Mouse (Mus musculus) midbrain, embryonic 10.5 days (tissue): ENCODE measurements around the gene Olfr618. TPM values are rescaled to one million over a fixed set of nuclear protein-coding genes. Genes with fewer than 3 reads are reported as not detected.
"Not testable (repeated sequence)": the region's sequence is repeated elsewhere in the genome, so short reads cannot be mapped to it uniquely, and the experiment has no call there.

Experiments used
- DNase-seq: peaks from one replicate; pipeline ENCODE4 v3.0.0-alpha.2; 2017; ENCODE audit warnings: low spot score
- H3K27ac ChIP-seq: fragments of 300-500 bp; sonication (generic); replicated peaks from 2 replicates; pipeline ENCODE4 v1.5.1; 2016; ENCODE audit warnings: mild to moderate bottlenecking
- H3K27me3 ChIP-seq: fragments of 300-500 bp; sonication (generic); 2 replicates; pipeline ENCODE4 v1.6.1; 2016; ENCODE audit warnings: low read depth, mild to moderate bottlenecking; ENCODE audit not compliant: poor library complexity, severe bottlenecking
- H3K36me3 ChIP-seq: fragments of 300-500 bp; sonication (generic); 2 replicates; pipeline ENCODE4 v1.6.1; 2016; ENCODE audit warnings: mild to moderate bottlenecking, moderate library complexity
- H3K4me1 ChIP-seq: fragments of 300-500 bp; sonication (generic); 2 replicates; pipeline ENCODE4 v1.6.1; 2016
- H3K4me3 ChIP-seq: fragments of 300-500 bp; sonication (generic); 2 replicates; pipeline ENCODE4 v1.5.1; 2016; ENCODE audit warnings: mild to moderate bottlenecking, moderate library complexity
- H3K9me3 ChIP-seq: fragments of 300-500 bp; sonication (generic); replicated peaks from 2 replicates; pipeline ENCODE4 v1.6.1; 2016; ENCODE audit warnings: mild to moderate bottlenecking
- WGBS: fragments of 180-500 bp; shearing (Covaris S2); methylation state at CpG from one replicate; pipeline ENCODE4 v1.1.7; 2016; 5-methylcytosine and 5-hydroxymethylcytosine counted together
- polyA plus RNA-seq: library from polyadenylated mRNA; unstranded; fragments of >200 nt; fragmentation: Nextera tagmentation; extraction: Ambion mirVana; gene quantifications from 2 replicates; pipeline ENCODE4 v1.2.1, GENCODE M21; 2016

The Olfr618 gene
- not detected in 2 replicates for polyA plus RNA-seq

DNA sequence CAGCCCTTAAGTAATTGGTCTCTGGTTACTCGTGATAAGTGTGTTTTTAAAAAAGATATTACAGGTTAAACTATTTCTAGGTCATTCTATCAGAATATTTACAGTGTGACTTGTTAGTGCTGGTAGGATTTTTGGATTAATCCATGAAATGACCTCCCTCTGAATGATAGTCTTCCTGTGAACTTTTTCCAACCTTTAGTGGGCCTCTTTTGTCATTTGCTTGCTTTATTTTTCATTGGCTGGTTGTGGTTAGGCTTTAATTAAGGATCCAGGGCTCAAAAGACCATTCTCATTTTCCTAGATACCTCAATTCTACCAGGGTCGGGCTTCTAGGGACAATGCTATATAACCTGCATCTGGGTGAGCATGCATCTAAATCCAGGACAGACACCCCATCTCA, at the start of gene Olfr618:
Olfr618 (plus strand) TSS at position 301 of the 400 bp plus-strand sequence.
- Histone ChIP-seq H3K36me3 (no peaks in the 10 kb centered on the region), H3K4me1 (no peaks in the 10 kb centered on the region), H3K27me3 (no peaks in the 10 kb centered on the region), H3K27ac (no peak within 1 kb of the TSS), H3K4me3 (no peak within 1 kb of the TSS), H3K9me3 (no peaks in the 10 kb centered on the region)
- WGBS, result 71% methylated on average over 2 of the region's 2 CpGs
- DNase-seq, result no peak

DNA sequence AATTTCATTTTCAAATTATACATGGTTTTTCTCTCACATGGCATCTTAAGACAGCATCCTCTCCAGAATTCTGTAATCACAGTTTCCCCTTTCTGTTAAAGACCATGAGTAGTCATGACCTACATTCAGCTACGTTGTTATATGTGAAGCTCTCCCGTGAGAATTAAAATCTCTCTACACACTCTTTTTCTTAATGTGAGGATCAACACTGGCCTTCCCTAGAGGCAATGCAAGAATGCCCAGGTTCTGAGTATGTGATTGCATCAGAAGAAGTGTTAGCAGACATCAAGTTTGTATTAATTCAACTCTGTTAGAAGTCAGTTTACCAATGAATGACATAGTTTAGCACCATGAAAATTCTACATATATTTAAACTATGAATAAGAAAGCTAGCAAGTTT, 47.3 kb upstream of the Olfr618 start, which contains the start of gene Olfr612:
Olfr612 (minus strand) TSS at position 101 of the 400 bp plus-strand sequence.
- H3K36me3 ChIP-seq, H3K9me3 ChIP-seq, H3K4me3 ChIP-seq, H3K27me3 ChIP-seq, H3K4me1 ChIP-seq, DNase-seq, H3K27ac ChIP-seq: not testable (repeated sequence)
- WGBS, result 87% methylated on average over 2 of the region's 2 CpGs

DNA sequence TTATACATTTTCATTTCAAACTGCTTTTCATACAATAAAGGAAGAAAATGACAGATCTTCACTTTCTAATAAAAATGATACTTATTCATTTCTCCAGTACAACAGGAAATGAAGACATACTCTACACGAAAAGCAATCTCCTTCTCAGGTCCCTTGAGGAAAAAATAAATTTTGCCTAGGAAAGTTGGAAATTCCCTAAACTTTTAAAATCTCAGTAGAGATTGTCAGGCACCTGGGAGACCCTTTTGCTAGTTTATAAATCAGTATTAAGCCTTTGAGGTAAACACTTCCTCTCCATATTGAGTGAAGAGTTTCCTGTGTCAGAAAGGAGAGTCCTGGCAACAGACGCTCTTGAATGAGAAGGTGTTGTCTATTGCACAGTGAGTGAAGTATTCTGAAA, 42.1 kb upstream of the Olfr618 start, which contains the start of gene Olfr613:
Olfr613 (plus strand) TSS at position 301 of the 400 bp plus-strand sequence.
- WGBS, result 83% methylated on average over 2 of the region's 2 CpGs
- H3K4me1 ChIP-seq, result no peaks in the 10 kb centered on the region
- H3K4me3 ChIP-seq, result no peak within 1 kb of the TSS

DNA sequence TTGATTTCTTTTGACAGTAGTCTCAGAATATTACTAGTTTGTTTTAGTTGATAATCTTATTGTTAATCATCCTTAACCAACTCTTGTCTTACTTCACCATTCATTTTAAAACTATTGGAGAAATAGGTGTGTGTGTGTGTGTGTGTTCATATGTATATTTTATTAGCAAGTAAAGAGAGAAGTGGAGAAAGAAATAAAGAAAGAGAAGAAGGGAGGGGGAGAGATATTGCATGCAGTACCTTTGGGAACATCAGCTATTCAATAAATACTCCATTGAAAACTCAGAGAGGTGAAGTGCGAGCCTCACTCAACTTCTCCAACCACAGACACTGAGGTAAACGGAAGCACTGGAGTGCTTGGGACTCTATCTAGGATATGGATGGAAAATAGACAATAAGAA, 34.1 kb upstream of the Olfr618 start, which contains the start of gene Olfr615:
Olfr615 (plus strand) TSS at position 301 of the 400 bp plus-strand sequence.
- H3K9me3 ChIP-seq, result no peaks in the 10 kb centered on the region
- H3K36me3 ChIP-seq, result no peaks in the 10 kb centered on the region
- H3K27me3 ChIP-seq, result no peaks in the 10 kb centered on the region
- H3K4me1 ChIP-seq, result no peaks in the 10 kb centered on the region
- no peak for DNase-seq
- WGBS, result 93% methylated on average over 2 of the region's 2 CpGs
- no peak within 1 kb of the TSS for H3K4me3 ChIP-seq
- H3K27ac ChIP-seq, result no peak within 1 kb of the TSS

More for the DNA sequence above, 42.1 kb upstream of the Olfr618 start, which contains the start of gene Olfr613:
- H3K27ac ChIP-seq, result no peak within 1 kb of the TSS
- no peak for DNase-seq
- no peaks in the 10 kb centered on the region for H3K27me3 ChIP-seq
- no peaks in the 10 kb centered on the region for H3K9me3 ChIP-seq
- no peaks in the 10 kb centered on the region for H3K36me3 ChIP-seq

DNA sequence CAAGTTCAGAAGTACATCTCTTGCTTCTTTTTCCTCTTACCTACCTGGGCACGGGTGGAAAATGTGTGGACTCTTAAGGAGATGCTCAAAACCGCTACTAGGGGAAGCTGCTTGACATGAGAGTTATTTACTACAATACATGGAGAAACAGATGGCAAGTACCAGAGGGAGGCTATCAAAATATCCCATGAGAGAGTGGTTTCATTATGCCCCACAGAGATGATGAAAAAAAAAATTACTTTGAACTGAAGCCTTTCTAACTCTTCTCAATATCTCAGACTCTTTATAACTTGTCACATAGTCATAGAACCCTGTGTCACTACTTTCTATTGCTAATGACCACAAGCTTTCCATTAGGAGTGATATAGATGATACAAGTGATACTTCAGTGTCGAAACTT, 20.9 kb upstream of the Olfr618 start, which contains the start of gene Olfr616:
Olfr616 (minus strand) TSS at position 101 of the 400 bp plus-strand sequence.
- Histone ChIP-seq H3K9me3 (no peaks in the 10 kb centered on the region), H3K27me3 (no peaks in the 10 kb centered on the region), H3K4me1 (no peaks in the 10 kb centered on the region), H3K27ac (no peak within 1 kb of the TSS), H3K4me3 (no peak within 1 kb of the TSS), H3K36me3 (no peaks in the 10 kb centered on the region)
- DNase-seq, result no peak
- WGBS, result 79% methylated on average over 3 of the region's 3 CpGs

DNA sequence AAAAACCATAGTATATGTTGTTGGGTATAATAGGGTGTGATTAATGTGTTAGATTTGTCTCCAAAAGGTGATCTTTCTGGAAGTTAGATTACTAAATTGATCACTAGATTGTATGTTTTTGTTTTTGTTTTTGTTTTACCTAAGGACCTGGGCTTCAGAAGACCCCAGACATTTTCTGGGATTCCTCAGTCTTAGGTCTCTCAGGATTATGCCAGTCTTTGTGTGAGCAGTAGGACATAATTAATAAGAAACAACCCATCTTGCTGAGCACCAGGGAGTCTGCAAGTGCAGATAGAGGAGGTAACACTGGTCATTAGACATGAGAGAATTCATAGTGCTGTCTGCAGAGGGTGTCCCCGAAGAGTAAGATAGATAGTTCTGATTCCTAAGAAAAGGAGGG, 17.1 kb upstream of the Olfr618 start, which contains the start of gene Olfr617:
Olfr617 (plus strand) TSS at position 301 of the 400 bp plus-strand sequence.
- Histone ChIP-seq H3K27me3 (no peaks in the 10 kb centered on the region), H3K27ac (no peak within 1 kb of the TSS), H3K4me1 (no peaks in the 10 kb centered on the region), H3K9me3 (no peaks in the 10 kb centered on the region), H3K36me3 (no peaks in the 10 kb centered on the region), H3K4me3 (no peak within 1 kb of the TSS)
- no peak for DNase-seq
- WGBS, result 97% methylated on average over 1 of the region's 1 CpGs

DNA sequence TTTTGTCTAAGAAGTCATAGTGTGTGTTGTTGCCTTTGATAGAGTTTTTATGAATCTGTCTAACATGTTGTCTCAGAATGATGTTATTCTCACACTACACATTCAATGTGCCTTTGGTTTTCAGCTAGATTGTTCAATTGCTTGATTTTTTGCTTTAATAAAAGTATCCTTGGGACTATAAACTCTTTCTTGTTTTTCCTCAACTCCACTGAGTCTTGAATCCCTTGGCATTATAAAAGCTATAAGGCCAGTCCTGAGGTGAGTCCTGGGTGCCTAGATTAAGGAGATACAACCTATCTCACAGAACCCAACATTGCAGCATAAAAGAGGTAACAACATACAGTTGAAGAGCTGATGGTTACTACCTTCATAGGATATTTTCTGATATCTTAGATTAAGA, 10.4 kb downstream of the Olfr618 start, which contains the start of gene Olfr619:
Olfr619 (plus strand) TSS at position 301 of the 400 bp plus-strand sequence.
- Histone ChIP-seq H3K27ac (no peak within 1 kb of the TSS), H3K27me3 (no peaks in the 10 kb centered on the region), H3K4me1 (no peaks in the 10 kb centered on the region), H3K9me3 (no peaks in the 10 kb centered on the region), H3K4me3 (no peak within 1 kb of the TSS), H3K36me3 (no peaks in the 10 kb centered on the region)
- no peak for DNase-seq

DNA sequence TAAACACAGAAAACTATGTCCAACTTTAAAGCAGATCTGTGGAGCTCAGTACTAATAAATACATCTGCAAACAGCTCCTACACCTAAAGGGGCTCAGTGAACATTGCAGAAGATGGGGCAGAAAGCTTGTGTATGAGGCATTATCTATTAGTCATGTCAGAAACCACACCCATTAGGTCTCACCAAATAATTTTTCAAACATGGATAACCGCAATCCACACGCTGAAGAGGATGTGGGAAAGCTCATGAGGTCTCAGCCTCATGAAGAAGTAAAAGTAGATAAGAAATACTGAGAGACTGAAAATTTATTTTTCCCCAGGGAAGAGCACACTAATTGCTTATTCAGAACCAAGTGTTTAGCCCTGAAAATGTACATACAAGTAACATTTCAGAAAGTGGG, 17.5 kb downstream of the Olfr618 start:
- no peak overlapping the region for H3K4me3 ChIP-seq
- no peaks in the 10 kb centered on the region for H3K4me1 ChIP-seq
- no peaks in the 10 kb centered on the region for H3K9me3 ChIP-seq
- H3K27ac ChIP-seq, result no peak overlapping the region
- 87% methylated on average over 2 of the region's 2 CpGs for WGBS
- H3K36me3 ChIP-seq, result no peaks in the 10 kb centered on the region
- no peaks in the 10 kb centered on the region for H3K27me3 ChIP-seq
- DNase-seq, result no peak

DNA sequence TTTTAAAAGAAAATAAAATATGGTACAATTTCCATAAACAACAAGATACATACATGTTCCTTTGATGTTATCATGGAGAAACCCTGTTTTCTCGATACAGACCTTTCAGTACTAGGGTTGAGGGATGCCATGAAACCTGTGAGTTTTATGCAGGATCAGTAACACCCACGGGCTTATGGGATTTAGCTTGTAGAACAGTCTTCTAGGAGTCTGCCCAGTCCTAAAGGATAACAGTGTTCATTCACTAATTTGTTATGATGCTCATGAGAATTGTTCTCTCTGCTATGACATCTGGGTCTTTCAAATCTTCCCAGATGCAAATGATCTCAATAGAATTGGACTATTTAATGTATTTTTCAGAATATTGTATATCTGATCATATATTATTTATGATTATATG, 22.5 kb downstream of the Olfr618 start, which contains the start of gene Olfr620:
Olfr620 (minus strand) TSS at position 101 of the 400 bp plus-strand sequence.
- Histone ChIP-seq H3K27ac (no peak within 1 kb of the TSS), H3K27me3 (no peaks in the 10 kb centered on the region), H3K4me3 (no peak within 1 kb of the TSS), H3K36me3 (no peaks in the 10 kb centered on the region), H3K4me1 (no peaks in the 10 kb centered on the region), H3K9me3 (no peaks in the 10 kb centered on the region)
- 76% methylated on average over 2 of the region's 2 CpGs for WGBS
- DNase-seq, result no peak

DNA sequence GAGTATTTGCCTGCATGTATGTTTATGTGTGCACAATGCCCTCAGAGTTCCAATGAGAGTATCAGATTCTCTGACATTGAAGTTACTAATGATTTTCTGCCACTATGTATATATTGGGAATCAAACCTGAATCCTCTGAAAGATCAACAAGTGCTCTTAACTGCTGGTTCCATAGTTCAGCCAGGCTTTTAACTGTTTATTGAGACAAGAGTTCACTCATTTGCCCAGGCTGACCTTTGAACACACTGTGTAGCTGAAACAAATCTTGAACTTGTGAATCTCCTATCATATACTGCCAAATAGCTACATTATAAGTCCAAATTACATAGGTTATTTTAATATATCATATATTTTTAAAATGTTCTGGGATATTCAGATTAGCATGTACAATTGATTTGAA, 46.9 kb downstream of the Olfr618 start:
- no peaks in the 10 kb centered on the region for H3K36me3 ChIP-seq
- no peaks in the 10 kb centered on the region for H3K27me3 ChIP-seq
- no peak for DNase-seq
- no peaks in the 10 kb centered on the region for H3K4me1 ChIP-seq
- H3K4me3 ChIP-seq, result no peak overlapping the region
- no peak overlapping the region for H3K27ac ChIP-seq
- H3K9me3 ChIP-seq, result no peaks in the 10 kb centered on the region

DNA sequence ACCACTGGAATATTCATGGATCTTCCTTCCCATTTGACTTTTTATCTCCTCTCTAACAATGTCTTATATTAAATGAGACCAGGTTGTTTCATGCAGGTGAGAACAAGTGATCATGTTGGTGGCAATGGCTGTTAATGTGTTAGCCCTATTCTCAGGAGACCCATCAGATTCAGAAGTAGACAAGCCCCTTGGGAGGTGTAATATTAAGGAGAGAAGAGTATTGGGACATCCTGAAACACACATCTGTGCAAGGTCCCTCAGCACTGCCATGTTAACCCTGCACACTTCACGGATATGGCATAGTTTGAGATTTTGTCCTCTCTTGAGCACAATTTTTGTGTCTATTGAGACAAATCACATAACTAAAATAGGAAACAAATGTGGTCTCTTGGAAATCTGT, 52.7 kb downstream of the Olfr618 start, which contains the start of gene Olfr622:
Olfr622 (minus strand) TSS at position 101 of the 400 bp plus-strand sequence.
- 75% methylated on average over 1 of the region's 1 CpGs for WGBS
- Histone ChIP-seq H3K27me3 (no peaks in the 10 kb centered on the region), H3K4me3 (no peak within 1 kb of the TSS), H3K36me3 (no peaks in the 10 kb centered on the region), H3K4me1 (no peaks in the 10 kb centered on the region), H3K27ac (no peak within 1 kb of the TSS), H3K9me3 (no peaks in the 10 kb centered on the region)
- DNase-seq, result no peak

DNA sequence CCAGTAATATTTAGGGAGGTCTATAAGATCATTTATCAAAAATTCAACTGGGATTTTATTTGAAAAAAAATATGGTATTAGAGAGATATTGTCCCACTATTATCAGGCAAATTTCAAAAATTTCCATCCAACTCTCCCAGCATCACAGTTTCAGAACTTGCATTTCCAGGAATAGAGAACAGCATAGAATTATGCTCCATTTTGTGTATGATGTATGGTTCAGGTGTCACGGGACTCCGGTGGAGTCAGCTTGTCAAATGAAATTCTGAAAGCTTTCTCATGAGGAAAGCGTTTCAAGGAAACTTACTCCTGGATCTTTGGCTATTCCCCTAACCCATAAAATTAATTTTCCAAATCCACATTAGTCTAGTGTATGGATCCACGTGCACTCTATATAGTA, 54.2 kb downstream of the Olfr618 start:
- Histone ChIP-seq H3K4me3 (no peak overlapping the region), H3K27ac (no peak overlapping the region), H3K9me3 (no peaks in the 10 kb centered on the region), H3K36me3 (no peaks in the 10 kb centered on the region), H3K4me1 (no peaks in the 10 kb centered on the region), H3K27me3 (no peaks in the 10 kb centered on the region)
- no peak for DNase-seq
- WGBS, result 91% methylated on average over 4 of the region's 4 CpGs
